Mouse (Mus musculus) hematopoietic stem cell, adult 5-6 weeks (primary cell): ENCODE measurements at regions not wholly inside any gene's neighbourhood (a gene's known extent, or its start where the extent isn't known, plus 50 kb on each side); places are given as distances from the start of the nearest gene placed in this dataset.

Experiments used
- ATAC-seq, 2 experiments: fragments of 125-278 bp in 1 of 2; replicated peaks in 1 of 2; 2 replicates each; pipeline ENCODE4 v1.8.0; 2016 to 2017; ENCODE audit warnings: inconsistent platforms in 2 of 2, mild to moderate bottlenecking in 2 of 2, moderate number of reproducible peaks in 2 of 2, low read depth in 1 of 2, moderate TSS enrichment in 1 of 2; ENCODE audit not compliant: low FRiP score in 2 of 2, poor library complexity in 2 of 2, severe bottlenecking in 2 of 2, insufficient read depth in 1 of 2, low TSS enrichment in 1 of 2

GRCm38 (mm10) chr2:61470064-61470463, 108.3 kb upstream of the Tank start:
- ATAC-seq: no peak

- ATAC-seq: peak; percentile 38 to 59; a peak in 1 of 4 replicates
Observed at GRCm38 (mm10) chr2:61455902-61456301, 122.5 kb upstream of the Tank start.

GRCm38 (mm10) chr2:61454729-61455128, 123.7 kb upstream of the Tank start:
- no peak for ATAC-seq

GRCm38 (mm10) chr2:61454311-61454728, 124.1 kb upstream of the Tank start:
- peak; percentile 62 to 77 for ATAC-seq

- no peak for ATAC-seq
Observed at GRCm38 (mm10) chr2:61453490-61454281, 124.7 kb upstream of the Tank start.

GRCm38 (mm10) chr2:61452581-61452980, 125.8 kb upstream of the Tank start:
- ATAC-seq: no peak

DNA sequence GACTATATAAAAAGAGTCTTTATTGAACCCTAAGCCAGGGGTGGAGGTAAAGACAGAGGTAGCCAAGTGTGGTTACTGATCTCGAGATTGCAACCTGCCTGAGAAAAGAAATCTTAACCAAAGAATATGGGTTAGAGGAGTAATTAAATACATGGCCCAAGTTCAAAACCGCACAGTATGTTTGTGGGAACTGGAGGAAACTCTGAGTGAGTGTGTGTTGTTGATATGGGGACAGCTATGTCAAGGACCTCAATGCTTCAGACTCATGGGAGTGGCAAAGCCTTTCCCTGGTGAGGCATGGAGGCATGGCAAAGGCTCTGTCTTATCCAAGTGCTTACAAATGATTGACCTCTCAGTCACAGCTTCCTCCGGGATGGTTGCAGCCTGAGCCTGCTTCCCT, 127.7 kb upstream of the Tank start:
- peak; percentile 85 to 89 for ATAC-seq

DNA sequence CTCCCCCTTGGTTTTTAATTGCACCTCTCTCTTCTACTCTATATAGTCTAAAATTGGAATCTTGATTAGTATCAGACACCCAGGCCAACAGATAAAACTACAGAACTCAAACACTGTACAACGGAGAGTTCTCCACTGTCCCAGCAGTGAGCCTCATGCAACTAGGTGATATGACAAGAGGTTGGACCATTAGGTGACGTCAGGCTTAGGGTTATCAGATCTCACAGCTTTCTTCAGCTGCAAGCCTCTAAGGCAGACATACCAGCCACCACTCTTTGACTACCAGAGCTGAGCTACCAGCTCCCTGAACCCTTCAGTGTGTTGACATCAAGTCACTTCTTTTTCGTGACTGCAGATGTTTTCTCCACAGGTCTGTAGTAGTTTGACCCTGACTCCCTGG, 141.8 kb upstream of the Tank start:
- no peak for ATAC-seq

DNA sequence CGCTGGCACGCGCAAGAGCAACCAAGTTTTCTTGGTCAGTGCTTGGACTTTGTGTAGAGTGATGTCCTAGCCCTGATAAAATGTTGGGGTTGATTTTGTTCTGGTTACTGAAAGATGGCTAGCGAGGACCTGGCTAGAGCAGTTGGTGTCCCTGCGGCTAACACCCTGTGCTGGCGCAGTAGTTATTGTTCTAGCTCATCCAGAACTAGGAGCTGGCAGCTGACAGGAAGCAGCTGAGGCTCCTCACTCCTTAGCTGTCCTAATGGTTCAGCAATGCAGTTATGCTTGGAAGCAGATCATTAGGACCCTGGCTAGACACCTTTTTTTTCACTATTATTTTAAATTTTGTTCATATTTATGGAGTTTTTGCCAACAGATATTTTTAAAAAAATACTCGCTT, 170.5 kb upstream of the Tank start:
- no peak for ATAC-seq

GRCm38 (mm10) chr2:61406104-61406751, 172.2 kb upstream of the Tank start:
- ATAC-seq: no peak

DNA sequence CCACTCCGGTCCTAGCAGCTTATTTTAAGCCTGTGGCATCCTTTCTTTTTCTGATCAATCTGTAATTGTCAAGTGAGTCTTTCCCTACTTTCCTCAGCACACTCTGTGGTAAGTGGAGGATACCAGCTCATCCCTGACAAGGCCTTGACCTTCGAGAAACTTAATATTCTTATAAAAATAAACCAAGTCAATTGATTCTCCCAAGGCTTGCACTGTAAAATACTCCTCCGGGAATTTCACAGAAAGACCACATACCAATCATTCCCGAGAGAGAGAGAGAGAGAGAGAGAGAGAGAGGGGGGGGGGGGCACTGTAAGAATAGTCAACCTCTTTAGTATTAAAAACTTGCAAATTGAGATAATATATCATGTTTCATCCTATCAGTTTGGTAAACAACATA, 173.1 kb upstream of the Tank start:
- ATAC-seq: no peak

DNA sequence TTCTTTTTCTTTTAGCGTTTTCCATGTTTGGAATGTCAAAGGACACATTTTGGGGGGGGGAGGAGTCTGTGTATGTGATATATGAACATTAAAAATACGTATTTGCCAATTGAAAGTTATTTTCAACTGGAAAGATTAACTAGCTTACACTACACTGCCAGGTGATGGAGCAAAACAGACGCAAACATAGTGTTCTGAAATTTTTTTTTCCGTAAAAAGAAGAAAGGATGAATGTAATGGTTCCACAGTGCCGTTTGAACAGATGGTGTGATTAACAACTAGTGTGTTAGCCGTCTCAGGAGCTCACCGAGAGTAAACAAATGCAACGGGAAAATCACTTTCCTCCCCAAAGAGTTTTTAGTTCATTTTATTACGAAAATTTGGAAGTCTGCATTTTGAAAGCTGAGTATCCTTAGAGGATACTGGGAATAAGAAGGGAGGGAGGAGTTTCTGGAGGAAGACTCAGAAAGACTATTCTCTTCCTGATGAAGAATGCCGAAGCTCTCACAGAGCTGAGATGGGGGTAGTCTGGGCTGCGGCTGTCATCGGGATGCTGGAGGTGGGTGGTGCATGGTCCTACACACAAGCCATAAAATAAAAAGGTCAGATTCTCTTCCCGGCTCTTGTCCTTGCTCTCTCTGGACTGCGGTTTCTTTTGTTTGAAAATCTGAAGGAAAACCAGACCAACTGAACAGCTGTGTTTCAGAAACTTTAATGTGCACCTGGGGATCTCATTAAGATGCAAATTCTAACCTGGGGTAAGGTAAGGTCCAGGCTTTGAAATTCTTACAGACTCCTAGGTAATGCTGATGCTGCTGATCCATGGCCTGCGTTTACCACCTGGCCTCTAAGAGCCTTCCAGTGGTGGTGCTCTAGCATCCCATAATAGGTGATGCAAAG, 175.5 kb upstream of the Tank start:
- no peak for ATAC-seq

DNA sequence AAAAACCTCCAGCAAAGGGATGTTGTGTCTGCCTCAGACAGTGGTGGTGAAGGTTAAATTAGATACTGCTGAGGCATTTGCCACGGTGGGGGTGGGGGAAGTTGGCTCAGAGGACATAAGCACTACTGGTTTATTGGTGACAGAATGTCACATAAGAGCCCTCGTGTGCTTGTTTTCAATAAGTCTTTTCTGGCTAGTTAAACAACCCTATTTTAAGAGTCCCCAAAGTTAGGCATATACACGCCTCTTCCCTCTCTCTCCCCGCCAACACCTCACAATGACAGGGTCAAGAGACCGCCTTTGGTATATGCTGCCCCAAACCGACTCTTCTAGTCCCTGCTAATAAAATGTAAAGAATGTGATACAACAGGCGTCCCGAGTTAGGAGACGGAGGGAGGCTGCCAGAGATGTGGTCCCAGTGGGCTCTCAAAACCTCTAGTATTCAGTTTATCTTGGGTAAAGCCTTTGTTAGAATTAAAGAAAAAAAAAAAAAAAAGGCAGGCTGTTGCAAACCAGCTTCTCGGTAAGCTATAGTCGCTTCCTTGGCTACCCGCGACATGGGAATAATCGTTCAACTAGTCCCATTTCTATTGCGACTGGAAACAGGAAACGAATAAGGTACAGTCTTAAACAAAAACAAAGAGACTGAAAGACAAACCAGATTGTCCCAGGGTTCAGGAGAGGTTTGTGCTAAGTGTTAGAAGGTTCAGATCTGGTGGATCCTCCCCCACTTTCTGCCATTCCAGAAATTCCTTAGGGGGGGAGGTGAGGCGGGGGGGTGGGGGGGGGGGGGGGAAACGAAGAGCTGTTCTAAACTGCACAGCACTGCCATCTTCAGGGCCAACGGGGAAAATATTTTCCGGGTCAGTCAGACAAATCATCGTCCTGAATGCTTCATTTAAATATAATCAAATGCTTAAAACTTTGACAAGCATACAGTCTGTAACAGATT, 176.5 kb upstream of the Tank start:
- ATAC-seq: 0 out of 4 replicates have a peak, but pooled peaks have one; percentile 14 to 27

DNA sequence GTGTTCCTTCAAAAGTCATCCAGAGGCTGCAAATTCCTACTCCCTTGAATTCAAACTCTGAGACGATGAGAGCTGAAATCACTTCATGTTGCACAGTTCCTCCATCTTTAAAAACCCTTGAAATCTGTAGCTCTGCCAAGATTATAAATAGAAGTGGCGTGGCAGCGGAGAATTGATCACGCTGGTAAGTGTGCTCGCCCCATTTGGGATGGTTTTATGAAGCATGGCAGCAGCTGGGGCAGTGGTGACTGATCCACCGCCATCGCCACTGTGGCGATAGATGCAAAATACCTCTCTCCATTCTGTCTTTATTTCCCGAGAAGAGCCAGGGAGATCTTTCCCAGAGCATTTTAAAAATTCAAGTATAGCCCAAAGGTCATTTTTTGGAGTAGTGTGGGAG, 179.8 kb upstream of the Tank start:
- ATAC-seq: no peak

- no peak for ATAC-seq
Observed at GRCm38 (mm10) chr2:61389622-61390021, 188.8 kb upstream of the Tank start.

GRCm38 (mm10) chr2:61389207-61389606, 189.2 kb upstream of the Tank start:
- 0 out of 4 replicates have a peak, but pooled peaks of 1 of the 2 experiments have one; percentile 7 for ATAC-seq

DNA sequence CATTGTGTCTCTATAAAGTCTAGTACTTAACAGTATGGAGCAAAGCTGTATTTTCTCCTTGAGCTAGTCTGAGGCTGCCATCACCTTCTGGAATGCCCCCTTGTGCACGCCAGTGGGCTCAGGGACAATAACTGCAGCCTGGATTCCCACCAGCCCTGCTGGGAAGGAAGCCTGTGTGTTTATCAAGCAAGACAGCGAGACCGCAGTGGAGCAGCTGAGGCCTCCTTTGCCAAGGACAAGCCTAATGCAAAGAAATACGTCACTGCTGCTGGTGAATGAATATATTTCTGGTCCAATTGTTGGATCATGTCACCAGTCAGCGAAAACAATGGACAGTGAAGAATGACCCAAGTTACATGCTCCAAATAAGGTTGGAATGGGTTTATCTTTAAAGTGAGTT, 190.8 kb upstream of the Tank start:
- no peak for ATAC-seq
